Mouse (Mus musculus): Measurements from ENCODE around the gene Prr14.
"Not testable (repeated sequence)": the region's sequence is repeated elsewhere in the genome, so short reads cannot be mapped to it uniquely, and the experiment has no call there.

Prr14 gene

DNA sequence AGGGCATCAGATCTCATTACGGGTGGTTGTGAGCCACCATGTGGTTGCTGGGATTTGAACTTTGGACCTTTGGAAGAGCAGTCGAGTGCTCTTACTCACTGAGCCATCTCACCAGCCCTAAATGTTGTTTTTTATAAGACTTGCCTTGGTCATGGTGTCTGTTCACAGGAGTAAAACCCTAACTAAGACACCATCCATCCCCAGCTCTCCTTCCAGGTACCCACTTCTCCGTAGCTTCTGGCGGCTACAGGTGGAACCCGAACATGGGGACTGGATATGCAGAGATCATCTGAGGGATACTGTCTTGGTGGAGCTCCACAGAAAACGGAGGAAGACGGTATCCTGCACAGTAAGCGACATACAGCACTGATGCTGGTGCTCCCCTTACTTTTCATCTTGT is at the start of gene Prr14:
TSS of gene Prr14 (plus strand) at position 301 of the 400 bp plus-strand sequence.
- not testable (repeated sequence) for DNase-seq (ENCODE audit: inconsistent ontology term)

DNA sequence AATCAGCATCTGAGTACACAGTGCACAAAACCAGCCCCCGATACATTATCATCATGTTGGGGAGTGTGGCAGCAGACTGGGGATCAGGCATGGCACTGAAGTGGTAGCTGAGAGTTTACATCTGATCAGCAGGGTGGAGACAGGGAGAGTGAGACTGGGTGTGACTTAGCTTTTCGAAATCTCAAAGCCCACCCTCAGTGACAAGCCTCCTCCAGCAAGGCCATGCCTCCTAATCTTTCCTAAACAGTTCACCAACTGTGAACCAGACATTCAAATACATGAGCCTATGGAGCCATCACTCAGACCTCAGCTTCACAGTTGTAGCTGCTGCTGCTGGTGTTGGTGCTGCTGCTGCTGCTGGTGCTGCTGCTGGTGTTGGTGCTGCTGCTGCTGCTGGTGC is 48.0 kb upstream of the Prr14 start:
- no peak for DNase-seq (ENCODE audit: inconsistent ontology term)

DNA sequence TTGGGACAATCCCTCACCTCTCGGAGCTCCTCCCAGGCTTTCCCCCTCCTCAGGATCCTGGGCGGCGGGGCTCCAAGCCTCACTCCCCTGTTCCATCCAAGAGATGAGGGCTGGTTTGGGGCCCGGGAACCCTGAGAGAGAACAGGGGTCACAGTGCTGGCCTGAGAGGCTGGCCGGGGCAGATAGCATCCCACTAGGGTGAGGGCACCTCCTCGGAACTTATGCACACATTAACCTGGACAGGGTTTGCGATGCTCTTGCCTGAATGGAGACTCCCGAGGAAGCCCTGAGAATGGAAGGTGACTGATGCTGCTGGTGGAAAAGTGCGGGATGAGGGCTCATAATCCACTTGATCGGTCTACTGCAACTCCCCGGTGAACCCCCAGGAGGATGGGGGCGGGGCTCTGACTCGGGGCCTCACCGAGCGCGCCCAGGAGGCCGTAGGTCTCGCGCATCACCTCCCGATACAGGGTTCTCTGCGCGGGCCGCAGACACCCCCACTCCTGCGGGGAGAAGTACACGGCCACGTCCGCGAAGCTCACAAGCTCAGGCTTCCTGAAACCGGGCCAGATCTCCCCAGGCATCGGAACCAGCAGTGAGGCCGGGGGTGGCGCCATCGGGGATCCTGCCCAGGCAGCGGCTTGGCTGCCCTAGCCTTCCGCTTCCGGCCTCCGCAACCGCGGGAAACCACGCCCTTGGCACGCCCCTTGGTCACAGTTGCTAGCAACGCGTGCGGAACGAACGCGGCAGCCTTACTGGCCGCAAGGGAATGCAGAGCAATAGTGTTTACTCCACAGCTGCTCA is 37.8 kb upstream of the Prr14 start, which contains the start of gene Zfp688:
TSS of gene Zfp688 (minus strand) at position 681 of the 804 bp plus-strand sequence.
- DNase-seq (ENCODE audit: inconsistent ontology term), result peak; percentile 94

DNA sequence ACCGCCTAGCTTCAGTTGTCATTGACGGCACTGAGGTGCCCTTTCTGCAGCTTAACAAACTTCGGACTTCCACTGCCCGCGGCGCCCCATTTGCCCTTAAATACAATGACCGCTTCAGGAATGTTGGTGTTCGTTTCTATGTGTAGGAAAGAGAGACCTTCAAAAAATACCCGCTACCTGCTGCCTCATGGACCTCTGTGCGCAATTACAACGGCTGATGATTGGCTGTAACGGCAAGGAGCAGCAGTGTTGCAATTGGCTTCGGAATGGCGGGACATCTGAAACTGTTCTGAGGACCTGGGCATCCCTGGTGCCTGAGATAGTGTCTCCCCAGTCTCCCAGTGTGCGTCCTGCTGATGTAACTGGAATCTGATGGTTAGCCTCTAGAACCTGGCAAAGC is 37.2 kb upstream of the Prr14 start:
- DNase-seq (ENCODE audit: inconsistent ontology term), result no peak

DNA sequence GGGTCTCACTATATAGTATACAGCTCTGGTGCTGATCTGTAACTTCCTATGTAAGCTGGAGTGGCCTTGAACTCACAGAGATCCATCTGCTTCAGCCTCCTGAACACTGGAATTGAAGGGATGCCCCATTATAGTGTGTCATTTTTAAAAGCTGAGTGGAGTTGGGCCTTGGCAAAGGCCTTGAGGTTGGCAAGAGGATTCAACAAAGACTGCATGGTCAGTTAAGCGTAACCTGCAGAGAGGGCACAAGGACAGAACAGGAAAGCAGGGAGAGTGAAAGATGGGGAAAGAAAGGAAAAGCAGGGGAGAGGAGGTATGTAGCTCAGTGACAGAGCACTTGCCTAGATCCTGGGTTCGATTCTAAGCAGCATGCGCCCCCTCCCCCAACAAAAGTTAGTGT is 34.1 kb upstream of the Prr14 start:
- DNase-seq (ENCODE audit: inconsistent ontology term), result no peak

DNA sequence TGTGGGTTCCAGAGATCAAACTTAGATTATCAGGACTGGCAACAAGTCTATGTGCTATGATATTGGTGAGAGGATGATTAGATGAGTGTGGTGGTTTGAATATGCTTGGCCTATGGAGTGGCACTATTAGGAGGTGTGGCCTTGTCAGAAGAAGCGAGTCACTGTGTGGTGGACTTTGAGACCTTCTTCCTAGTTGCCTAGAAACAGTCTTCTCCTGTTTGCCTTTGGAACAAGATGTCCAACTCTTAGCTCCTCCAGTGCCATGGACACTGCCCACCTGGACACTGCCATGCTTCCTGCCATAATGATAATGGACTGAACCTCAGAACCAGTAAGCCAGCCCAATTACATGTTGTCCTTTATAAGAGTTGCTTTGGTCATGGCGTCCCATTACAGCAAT is 33.5 kb upstream of the Prr14 start:
- DNase-seq (ENCODE audit: inconsistent ontology term), result no peak

DNA sequence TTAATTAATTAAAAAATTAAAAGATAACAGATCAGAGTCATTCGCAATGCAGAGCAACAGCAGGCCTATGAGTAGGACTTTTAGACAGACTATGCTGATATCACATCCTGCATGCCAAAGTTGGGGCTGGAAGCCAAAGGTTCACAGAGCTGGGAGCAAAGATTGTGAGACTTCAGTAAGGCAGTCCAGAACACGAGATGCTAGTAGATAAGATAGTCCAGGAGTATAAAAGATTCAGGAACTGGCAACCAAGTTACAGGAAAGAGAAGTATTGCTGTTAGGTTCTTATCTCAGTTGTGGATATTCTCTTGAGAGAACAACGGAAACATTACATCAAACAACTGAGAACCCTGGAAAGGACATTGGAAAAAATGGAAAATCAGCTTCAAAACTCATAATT is 33.1 kb upstream of the Prr14 start:
- DNase-seq (ENCODE audit: inconsistent ontology term), result no peak

DNA sequence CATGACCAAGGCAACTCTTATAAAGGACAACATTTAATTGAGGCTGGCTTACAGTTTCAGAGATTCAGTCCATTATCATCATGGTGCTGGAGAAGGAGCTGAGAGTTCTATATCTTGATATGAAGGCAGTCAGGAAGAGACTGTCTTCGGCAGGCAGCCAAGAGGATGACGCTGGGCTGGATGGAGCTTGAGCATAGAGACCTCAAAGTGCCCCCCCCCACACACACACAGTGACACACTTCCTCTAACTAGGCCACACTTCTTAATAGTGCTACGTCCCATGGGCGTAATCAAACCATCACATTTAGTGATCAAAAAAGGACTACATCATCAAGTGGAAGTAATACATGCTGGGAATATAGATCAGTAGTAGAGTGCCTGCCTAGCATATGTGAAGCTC is 24.2 kb upstream of the Prr14 start:
- DNase-seq (ENCODE audit: inconsistent ontology term), result no peak

DNA sequence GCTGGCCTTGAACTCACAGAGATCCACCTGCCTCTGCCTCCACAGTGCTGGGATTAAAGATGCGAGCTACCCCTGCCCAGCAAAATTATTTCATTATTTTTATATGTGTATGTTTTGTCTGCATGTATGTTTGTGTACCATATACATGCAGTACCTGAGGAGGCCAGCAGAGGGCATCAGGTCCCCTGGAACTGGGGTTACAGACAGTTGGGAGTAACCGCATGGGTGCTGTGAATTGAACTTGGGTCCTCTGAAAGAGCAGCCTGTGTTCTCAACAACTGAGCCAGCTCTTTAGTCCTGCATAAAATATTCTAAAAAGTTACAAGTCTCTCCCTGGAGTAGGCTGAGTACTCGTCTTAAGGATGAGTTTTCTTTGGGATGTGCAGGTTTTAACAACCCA is 21.7 kb upstream of the Prr14 start:
- no peak for DNase-seq (ENCODE audit: inconsistent ontology term)

DNA sequence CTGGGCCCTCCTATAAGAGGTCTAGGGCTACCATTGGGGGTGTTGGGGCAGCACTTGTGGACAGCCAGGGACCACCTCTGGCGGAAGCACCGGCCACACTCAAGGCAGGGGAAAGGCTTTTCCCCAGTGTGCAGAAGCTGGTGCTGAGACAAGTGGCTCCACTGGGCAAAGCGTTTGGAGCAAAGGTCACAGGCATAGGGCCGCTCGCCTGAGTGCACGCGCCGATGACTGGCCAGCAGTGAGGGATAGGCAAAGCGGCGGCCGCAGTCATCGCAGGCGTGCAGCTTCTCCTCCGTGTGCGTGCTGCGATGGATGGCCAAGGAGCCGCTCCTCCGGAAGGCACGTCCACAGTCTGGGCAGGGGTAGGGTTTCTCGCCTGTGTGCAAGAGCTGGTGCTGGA is 15.4 kb upstream of the Prr14 start:
- no peak for DNase-seq (ENCODE audit: inconsistent ontology term)

DNA sequence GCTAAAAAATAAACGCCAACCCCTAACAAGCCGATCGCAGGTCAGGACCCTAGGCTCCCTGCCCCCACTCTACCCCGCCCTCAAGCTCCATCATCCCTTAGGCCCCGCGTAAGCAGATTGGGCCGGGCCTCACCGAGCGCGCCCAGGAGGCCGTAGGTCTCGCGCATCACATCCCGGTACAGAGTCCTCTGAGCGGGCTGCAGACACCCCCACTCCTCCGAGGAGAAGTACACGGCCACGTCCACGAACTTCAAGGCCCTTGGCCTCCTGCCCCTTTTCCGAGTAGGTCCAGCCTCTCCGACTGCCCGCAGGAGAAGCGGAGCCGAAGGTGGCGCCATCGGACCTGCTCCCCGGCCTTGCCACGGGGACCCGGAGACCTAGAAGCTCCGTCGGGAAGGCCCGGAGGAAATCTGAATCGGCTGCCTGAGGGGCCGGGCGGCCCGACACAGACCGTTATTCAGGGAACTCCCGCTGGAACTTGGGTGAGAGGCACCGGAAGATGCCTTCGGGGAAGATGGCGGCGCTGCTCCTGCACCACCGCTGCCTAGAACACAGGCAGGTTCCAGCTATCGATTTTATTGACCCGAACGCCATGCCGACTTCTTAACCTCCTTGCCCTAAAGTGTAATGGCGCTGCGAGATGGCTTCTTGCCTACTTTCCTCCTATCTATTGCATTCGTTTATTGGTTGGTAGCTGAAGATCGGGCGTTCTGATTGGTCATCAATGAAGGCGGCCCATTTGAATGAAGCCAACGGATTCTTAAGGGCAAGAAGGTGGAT is 10.7 kb upstream of the Prr14 start, which contains the start of gene Zfp689:
TSS of gene Zfp689 (minus strand) at position 638 of the 780 bp plus-strand sequence.
- peak; percentile 91 for DNase-seq (ENCODE audit: inconsistent ontology term)

DNA sequence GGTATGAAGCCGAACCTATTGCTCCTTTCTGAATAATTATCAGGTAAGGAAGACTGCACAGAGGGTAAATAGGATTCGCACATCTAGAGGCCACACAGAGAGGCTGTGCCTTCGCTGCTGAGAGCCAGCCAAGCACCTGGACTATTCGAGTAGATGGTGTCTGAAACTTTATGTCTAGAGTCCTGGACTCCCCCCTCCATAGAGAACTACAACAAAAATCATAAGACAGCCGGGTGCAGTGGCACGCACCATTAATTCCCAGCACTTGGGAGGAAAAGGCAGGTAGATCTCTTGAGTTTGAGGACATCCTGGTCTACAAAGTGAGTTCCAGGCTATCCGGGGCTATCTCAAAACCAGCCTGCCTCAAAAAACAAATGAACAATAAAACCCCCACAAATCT is 9.4 kb upstream of the Prr14 start:
- DNase-seq (ENCODE audit: inconsistent ontology term), result no peak

DNA sequence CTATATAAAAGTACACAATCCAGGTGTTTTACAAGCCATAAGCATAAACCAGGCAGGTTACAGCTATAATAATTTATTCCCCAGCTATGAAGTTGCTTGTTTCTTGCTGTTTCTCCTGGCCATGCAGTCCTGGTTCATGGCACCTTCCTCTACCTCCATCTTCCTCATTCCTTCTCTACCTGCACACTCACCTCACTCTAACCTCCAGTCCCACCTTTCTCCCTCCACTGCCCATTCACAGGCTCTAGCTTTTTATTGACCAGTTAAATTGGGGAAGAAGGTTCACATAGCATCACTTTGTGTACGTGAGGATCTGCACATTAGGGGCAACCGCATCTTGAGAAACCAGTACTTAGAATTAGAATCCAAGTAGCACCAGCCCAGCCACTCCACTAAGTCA is 6.4 kb upstream of the Prr14 start:
- no peak for DNase-seq (ENCODE audit: inconsistent ontology term)

DNA sequence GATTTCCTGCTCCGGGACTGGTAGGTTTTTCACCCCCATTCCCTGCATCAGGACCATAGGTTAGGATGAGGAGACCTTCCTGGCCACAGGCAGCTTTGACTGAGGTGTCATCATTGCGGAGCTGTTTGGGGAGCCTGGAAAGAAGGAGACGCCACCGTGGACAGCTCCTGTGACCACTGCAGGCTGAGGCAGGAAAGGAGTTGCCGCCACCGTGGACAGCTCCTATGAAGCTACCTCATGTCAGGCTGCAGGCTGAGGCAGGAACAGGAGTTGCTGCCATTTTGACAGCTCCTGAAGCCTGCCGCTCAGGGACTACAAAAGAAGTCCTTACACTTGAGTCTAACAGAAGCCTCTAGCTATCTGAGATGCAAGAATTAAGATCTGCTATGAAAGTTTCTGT is 4.5 kb upstream of the Prr14 start:
- DNase-seq (ENCODE audit: inconsistent ontology term), result no peak

DNA sequence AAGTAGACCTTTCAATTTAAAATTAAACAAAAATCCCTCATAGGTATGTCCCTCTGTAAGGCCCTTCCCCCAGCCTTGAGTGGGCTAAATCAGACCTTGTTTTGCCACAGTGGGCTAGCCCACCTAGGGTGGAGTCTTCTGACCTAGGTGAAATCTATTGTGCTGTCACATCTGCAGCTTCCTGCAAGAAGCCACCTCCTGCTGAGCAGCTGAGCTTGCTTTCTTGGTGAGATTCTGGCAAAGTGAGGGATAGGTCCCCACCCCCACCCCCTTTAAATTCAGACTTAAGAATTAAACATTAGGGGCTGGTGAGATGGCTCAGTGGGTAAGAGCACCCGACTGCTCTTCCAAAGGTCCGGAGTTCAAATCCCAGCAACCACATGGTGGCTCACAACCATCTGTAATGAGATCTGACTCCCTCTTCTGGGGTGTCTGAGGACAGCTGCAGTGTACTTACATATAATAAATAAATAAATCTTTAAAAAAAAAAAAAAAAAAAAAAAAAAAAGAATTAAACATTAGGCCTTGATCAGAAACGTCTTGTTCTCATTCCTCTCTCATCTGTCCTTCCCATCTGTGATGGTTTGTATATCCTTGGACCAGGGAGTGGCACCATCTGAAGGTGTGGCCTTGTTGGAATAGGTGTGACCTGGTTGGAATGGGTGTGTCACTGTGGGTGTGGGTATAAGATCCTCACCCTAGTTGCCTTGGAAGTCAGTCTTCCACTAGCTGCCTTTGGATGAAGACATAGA is 864 bp upstream of the Prr14 start:
- DNase-seq (ENCODE audit: inconsistent ontology term), result not testable (repeated sequence)

DNA sequence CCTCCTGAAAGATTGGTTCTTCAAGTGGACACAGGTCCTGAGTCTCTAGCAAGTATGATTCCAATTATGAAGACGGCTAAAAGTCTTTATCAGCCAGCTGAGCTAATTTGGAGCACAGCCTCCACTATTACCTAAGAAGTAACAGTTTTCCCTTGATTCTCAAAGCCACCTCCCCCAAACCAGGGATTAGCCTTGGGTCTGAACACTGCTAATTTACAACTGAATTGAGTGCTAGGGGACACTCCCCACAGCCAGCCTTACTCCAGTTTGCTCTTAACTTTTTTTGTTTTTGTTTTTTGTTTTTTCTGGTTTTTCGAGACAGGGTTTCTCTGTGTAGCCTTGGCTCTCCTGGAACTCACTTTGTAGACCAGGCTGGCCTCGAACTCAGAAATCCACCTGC is 5.8 kb downstream of the Prr14 start:
- no peak for DNase-seq (ENCODE audit: inconsistent ontology term)

DNA sequence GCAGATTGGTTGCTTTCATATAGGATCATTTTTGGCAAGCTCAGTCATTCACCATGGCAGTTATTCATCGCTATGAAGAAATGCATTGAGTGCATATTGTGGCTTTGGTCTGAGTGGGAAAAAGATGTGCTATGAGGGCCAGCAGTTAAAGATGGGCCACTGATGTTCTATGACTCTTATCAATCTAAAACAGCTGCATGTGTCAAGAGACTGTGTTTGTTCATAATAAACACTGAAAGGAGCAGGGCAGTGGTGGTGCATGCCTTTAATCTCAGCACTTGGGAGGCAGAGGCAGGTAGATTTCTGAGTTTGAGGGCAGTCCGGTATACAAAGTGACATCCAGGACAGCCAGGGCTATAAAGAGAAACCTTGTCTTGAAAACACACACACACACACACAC is 6.3 kb downstream of the Prr14 start:
- DNase-seq (ENCODE audit: inconsistent ontology term), result not testable (repeated sequence)

DNA sequence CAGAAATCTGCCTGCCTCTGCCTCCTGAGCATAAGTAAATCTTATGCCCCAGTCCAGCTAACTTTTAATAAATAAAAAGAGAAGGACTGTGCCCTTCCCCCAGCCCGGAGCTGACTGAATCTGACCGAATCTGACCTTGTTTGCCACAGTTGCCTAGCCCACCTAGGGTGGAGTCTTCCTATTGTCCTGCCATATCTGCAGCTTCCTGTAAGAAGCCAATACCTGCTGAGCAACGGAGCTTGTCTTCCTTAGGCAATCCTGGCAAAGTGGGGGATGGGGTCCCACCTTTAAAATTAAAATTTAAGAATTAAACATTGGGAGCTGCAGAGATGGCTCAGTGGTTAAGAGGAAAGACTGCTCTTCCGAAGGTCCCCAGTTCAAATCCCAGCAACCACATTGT is 7.2 kb downstream of the Prr14 start:
- no peak for DNase-seq (ENCODE audit: inconsistent ontology term)

DNA sequence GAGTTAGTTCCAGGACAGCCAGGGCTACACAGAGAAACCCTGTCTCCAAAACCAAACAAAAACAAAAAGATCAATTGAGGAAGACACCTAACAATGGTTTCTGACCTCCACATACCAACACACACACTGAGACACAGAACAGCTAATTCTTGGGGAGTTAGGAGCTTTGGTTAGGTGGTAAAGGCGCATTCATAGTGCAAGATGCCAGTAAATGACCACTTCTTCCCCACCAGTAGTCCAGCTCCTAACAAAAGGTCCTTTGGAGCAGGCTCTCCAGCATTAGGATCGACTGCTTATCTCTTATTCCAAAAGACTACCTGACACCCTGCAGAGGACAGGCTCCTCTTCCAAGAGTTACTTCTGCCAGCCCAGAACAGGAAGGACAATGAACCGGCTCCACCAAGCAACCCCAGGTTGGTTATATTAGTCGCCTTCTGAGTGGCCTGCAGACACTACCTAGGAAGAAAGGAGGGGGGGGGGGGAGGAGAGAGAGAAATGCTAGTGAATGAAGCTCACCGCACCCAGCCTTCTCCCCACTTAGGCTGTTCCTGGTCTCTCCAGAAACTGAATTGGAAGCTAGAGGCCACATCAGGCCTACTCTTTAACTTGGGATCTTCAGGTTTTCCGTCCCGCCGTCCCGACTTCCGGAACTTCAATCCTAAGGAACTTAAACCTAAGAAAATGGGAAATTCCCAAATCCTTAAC is 10.8 kb downstream of the Prr14 start:
- no peak for DNase-seq (ENCODE audit: inconsistent ontology term)

DNA sequence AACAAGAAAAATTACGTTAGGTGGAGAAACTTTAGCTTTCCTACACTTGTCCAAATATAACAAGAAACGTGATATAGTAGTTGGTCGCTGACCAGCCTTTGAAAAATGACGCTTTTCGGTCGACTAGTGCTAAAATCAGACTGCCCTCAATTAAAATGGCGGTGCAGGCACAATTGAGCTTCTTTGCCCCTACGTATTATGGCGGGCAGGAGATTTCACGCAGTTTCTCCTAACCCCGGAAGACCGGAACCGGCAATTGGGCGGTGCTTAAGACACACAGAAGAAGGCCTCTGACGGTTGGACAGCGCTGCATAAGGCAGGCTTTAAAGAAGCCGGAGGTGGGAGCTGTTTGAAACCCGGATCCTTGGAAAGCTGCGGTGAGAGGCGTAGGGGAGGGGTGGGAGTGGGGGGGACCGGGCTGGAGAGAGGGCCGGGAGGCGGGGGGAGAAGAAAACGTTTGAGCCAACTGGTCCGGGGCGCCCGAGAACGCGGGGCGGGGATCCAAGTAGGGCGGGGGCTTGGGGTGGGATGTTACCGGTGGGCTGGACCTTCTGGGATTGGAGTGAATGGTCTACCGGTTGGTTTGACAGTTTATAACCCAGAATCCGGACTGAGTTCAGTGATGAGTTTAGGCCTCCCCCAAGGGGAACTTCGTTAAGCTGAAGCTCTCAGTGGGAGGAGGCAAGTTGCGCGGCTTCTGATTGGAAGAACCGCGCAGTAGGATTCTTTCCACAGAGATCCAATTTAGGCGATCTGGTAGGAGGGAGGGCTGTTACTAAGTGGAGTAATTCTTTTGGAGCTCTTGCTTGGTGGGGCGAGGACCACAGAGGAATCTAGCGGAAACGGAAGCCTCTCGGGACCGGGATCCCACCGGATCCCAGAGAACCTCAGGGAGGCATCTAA is 11.6 kb downstream of the Prr14 start:
- peak; percentile 98 for DNase-seq (ENCODE audit: inconsistent ontology term)

DNA sequence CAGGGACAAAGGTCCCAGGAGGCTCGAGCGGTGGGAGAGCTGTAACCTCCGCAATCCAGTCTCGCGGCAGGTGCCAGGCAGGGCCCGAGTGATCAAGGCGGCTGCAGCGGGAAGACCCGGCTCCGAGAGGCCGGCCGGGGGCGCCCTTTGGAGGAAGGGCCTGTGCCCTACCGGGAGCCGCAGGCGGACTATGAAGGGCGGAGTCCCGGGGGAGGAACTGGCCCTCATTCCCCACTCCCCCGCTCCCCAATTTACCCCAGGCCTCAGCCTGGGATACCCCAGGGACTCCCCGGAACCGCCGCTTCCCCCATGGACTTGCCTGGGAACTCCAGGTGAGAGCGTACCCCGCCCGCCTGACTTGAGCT is 12.2 kb downstream of the Prr14 start:
- DNase-seq (ENCODE audit: inconsistent ontology term), result no peak

All from Muller cell, postnatal 12 days (primary cell).